Mouse (Mus musculus) liver, postnatal 0 days (tissue): ENCODE results near the gene Tmem135. TPM values are rescaled to one million over a fixed set of nuclear protein-coding genes. Genes with fewer than 3 reads are reported as not detected.
A peak's percentile ranks its signal among the peaks of the same experiment; 100 is the strongest.

Experiments used
- ATAC-seq: fragments of 200-750 bp; cut with Nextera tagmentation; 2 replicates; pipeline ENCODE4 v1.8.0; 2017; ENCODE audit warnings: mild to moderate bottlenecking, moderate library complexity
- DNase-seq: peaks from one replicate; pipeline ENCODE4 v3.0.0-alpha.2; 2016
- H3K27ac ChIP-seq: fragments of 300-500 bp; sonication (generic); 2 replicates; pipeline ENCODE4 v1.5.1; 2014; ENCODE audit warnings: antibody characterized with exemption, moderate library complexity, mild to moderate bottlenecking, low read depth
- H3K27me3 ChIP-seq: fragments of 300-500 bp; sonication (generic); 2 replicates; pipeline ENCODE4 v1.6.1; 2014; ENCODE audit warnings: low read length, control low read depth, mixed read lengths; ENCODE audit not compliant: insufficient read depth
- H3K36me3 ChIP-seq: fragments of 300-500 bp; sonication (generic); replicated peaks from 2 replicates; pipeline ENCODE4 v1.6.1; 2014; ENCODE audit warnings: mild to moderate bottlenecking, control low read depth, low read length, moderate library complexity, mixed read lengths; ENCODE audit not compliant: insufficient read depth
- H3K4me1 ChIP-seq: fragments of 300-500 bp; sonication (generic); 2 replicates; pipeline ENCODE4 v1.6.1; 2014; ENCODE audit warnings: antibody characterized with exemption, mild to moderate bottlenecking, control low read depth; ENCODE audit not compliant: insufficient read depth
- H3K4me2 ChIP-seq: fragments of 300-500 bp; sonication (generic); 2 replicates; pipeline ENCODE4 v1.6.1; 2014; ENCODE audit warnings: low read depth, mild to moderate bottlenecking, low read length, moderate library complexity, mixed read lengths
- H3K4me3 ChIP-seq: fragments of 300-500 bp; sonication (generic); 2 replicates; pipeline ENCODE4 v1.5.1; 2014; ENCODE audit warnings: low read depth, low read length
- H3K9ac ChIP-seq: fragments of 300-500 bp; sonication (generic); replicated peaks from 2 replicates; pipeline ENCODE4 v1.6.1; 2014; ENCODE audit warnings: mild to moderate bottlenecking, moderate library complexity
- H3K9me3 ChIP-seq: fragments of 300-500 bp; sonication (generic); 2 replicates; pipeline ENCODE4 v1.6.1; 2016; ENCODE audit warnings: mild to moderate bottlenecking, control low read depth, low read length, mixed read lengths
- CTCF ChIP-seq: sonication (generic); IDR thresholded peaks from 2 replicates; pipeline ENCODE4 v1.5.1; 2016; ENCODE audit warnings: antibody characterized with exemption, low read depth
- EP300 ChIP-seq: IDR thresholded peaks from 2 replicates; pipeline ENCODE4 v1.6.1; 2016; ENCODE audit warnings: antibody characterized with exemption, low read depth, mild to moderate bottlenecking
- WGBS: fragments of 180-500 bp; shearing (Covaris S2); extraction: QIAGEN DNeasy Blood & Tissue Kit; methylation state at CpG from one replicate; pipeline ENCODE4 v1.1.7; 2014; ENCODE audit not compliant: insufficient replicate concordance; 5-methylcytosine and 5-hydroxymethylcytosine counted together
- polyA plus RNA-seq: library from polyadenylated mRNA; unstranded; fragments of >200 nt; fragmentation: Nextera tagmentation; extraction: Ambion mirVana; gene quantifications from 2 replicates; pipeline ENCODE4 v1.2.1, GENCODE M21; 2015

The Tmem135 gene
- polyA plus RNA-seq, 1 experiment from 2014 or later: 31.7 TPM

- Histone ChIP-seq H3K4me2 (no peak overlapping the region), H3K4me1 (peaks cover 5% of the 10 kb centered on the region; the same call in 1 of the 2 replicates), H3K27ac (no peak overlapping the region), H3K4me3 (no peak overlapping the region), H3K9me3 (no peaks in the 10 kb centered on the region), H3K27me3 (no peaks in the 10 kb centered on the region), H3K36me3 (no peaks in the 10 kb centered on the region), H3K9ac (no peak overlapping the region)
- no peak for ATAC-seq
- no peak for DNase-seq
- 63% methylated on average over 8 of the region's 8 CpGs for WGBS
- TF ChIP-seq EP300 (no peak), CTCF (no peak)
Observed at GRCm38 (mm10) chr7:89396386-89396785, 7.6 kb downstream of the Tmem135 start.

- ATAC-seq (no peak), DNase-seq (no peak)
- peaks cover 5% of the 10 kb centered on the region for H3K4me1 ChIP-seq
- H3K4me2 ChIP-seq: no peak overlapping the region
- no peak overlapping the region for H3K27ac ChIP-seq
- H3K9ac ChIP-seq: no peak overlapping the region
- no peak for TF ChIP-seq EP300
- no peak for TF ChIP-seq CTCF
- WGBS: 65% methylated on average over 1 of the region's 1 CpGs
- no peaks in the 10 kb centered on the region for H3K9me3 ChIP-seq
- no peaks in the 10 kb centered on the region for H3K27me3 ChIP-seq
- no peaks in the 10 kb centered on the region for H3K36me3 ChIP-seq
- H3K4me3 ChIP-seq: no peak overlapping the region
Observed at GRCm38 (mm10) chr7:89395399-89395798, 8.6 kb downstream of the Tmem135 start.

- TF ChIP-seq EP300 (no peak), CTCF (peak; percentile 45)
- Histone ChIP-seq H3K36me3 (no peaks in the 10 kb centered on the region), H3K4me3 (no peak overlapping the region), H3K27me3 (no peaks in the 10 kb centered on the region), H3K9ac (no peak overlapping the region), H3K9me3 (no peaks in the 10 kb centered on the region), H3K4me2 (no peak overlapping the region), H3K27ac (0 out of 2 replicates have a peak overlapping the region, but pooled peaks have one; percentile 23), H3K4me1 (peaks cover 2% of the 10 kb centered on the region)
- DNase-seq (no peak), ATAC-seq (no peak)
- WGBS: 100% methylated on average over 1 of the region's 1 CpGs
Observed at GRCm38 (mm10) chr7:89392825-89393224, 11.2 kb downstream of the Tmem135 start.

- Histone ChIP-seq H3K9ac (no peak overlapping the region), H3K4me2 (peak overlapping the region; percentile 34; the same call in 1 of the 2 replicates), H3K4me3 (no peak overlapping the region), H3K36me3 (no peaks in the 10 kb centered on the region), H3K4me1 (peaks cover 2% of the 10 kb centered on the region; the same call in 1 of the 2 replicates), H3K9me3 (no peaks in the 10 kb centered on the region), H3K27me3 (no peaks in the 10 kb centered on the region), H3K27ac (peak overlapping the region; percentile 59)
- DNase-seq (no peak), ATAC-seq (no peak)
- WGBS: 54% methylated on average over 4 of the region's 4 CpGs
- TF ChIP-seq EP300: no peak
- TF ChIP-seq CTCF: no peak
Observed at GRCm38 (mm10) chr7:89392388-89392787, 11.6 kb downstream of the Tmem135 start.

- Histone ChIP-seq H3K36me3 (no peaks in the 10 kb centered on the region), H3K27me3 (no peaks in the 10 kb centered on the region), H3K27ac (peak overlapping the region; percentile 59), H3K4me2 (peak overlapping the region; percentile 34; the same call in 1 of the 2 replicates), H3K4me1 (peaks cover 2% of the 10 kb centered on the region; the same call in 1 of the 2 replicates), H3K9me3 (no peaks in the 10 kb centered on the region), H3K4me3 (no peak overlapping the region), H3K9ac (no peak overlapping the region)
- ATAC-seq: peak; percentile 78
- no peak for TF ChIP-seq CTCF
- 0 out of 2 replicates have a peak, but pooled peaks have one; percentile 24 for TF ChIP-seq EP300
- DNase-seq: no peak
- 55% methylated on average over 4 of the region's 4 CpGs for WGBS
Observed at GRCm38 (mm10) chr7:89391831-89392230, 12.2 kb downstream of the Tmem135 start.

- no peaks in the 10 kb centered on the region for H3K9me3 ChIP-seq
- H3K9ac ChIP-seq: no peak overlapping the region
- no peaks in the 10 kb centered on the region for H3K36me3 ChIP-seq
- DNase-seq: no peak
- H3K4me1 ChIP-seq: peaks cover 2% of the 10 kb centered on the region; the same call in 1 of the 2 replicates
- peak; percentile 22; the same call in 1 of the 2 replicates for ATAC-seq
- H3K4me2 ChIP-seq: peak overlapping the region; percentile 34; the same call in 1 of the 2 replicates
- peak overlapping the region; percentile 59 for H3K27ac ChIP-seq
- no peak overlapping the region for H3K4me3 ChIP-seq
- WGBS: 72% methylated on average over 3 of the region's 3 CpGs
- TF ChIP-seq EP300 (no peak), CTCF (no peak)
- H3K27me3 ChIP-seq: no peaks in the 10 kb centered on the region
Observed at GRCm38 (mm10) chr7:89391281-89391680, 12.7 kb downstream of the Tmem135 start.

- ATAC-seq (no peak), DNase-seq (no peak)
- no peaks in the 10 kb centered on the region for H3K27me3 ChIP-seq
- H3K9me3 ChIP-seq: no peaks in the 10 kb centered on the region
- peaks cover 2% of the 10 kb centered on the region; the same call in 1 of the 2 replicates for H3K4me1 ChIP-seq
- no peak for TF ChIP-seq CTCF
- TF ChIP-seq EP300: no peak
- no peak overlapping the region for H3K4me2 ChIP-seq
- peak overlapping the region; percentile 59 for H3K27ac ChIP-seq
- no peak overlapping the region for H3K9ac ChIP-seq
- no peak overlapping the region for H3K4me3 ChIP-seq
- no peaks in the 10 kb centered on the region for H3K36me3 ChIP-seq
- 45% methylated on average over 2 of the region's 2 CpGs for WGBS
Observed at GRCm38 (mm10) chr7:89390660-89391059, 13.4 kb downstream of the Tmem135 start.
